Mouse (Mus musculus) sigmoid colon, adult 10 weeks (tissue): Measurements from ENCODE around the gene Gm42742. TPM values are rescaled to one million over a fixed set of nuclear protein-coding genes. Genes with fewer than 3 reads are reported as not detected.

Source experiments
- polyA plus RNA-seq: library from polyadenylated mRNA; stranded (reverse); fragments of 350-450 nt; fragmentation: Illumina TruSeq; extraction: RNeasy Lipid Tissue Mini Kit (QIAGEN cat#74804); gene quantifications from one replicate; pipeline ENCODE4 v1.2.3, GENCODE M21; 2014; ENCODE audit warnings: low read depth, low replicate concordance

Gm42742 gene
- polyA plus RNA-seq = 0.69 TPM

DNA sequence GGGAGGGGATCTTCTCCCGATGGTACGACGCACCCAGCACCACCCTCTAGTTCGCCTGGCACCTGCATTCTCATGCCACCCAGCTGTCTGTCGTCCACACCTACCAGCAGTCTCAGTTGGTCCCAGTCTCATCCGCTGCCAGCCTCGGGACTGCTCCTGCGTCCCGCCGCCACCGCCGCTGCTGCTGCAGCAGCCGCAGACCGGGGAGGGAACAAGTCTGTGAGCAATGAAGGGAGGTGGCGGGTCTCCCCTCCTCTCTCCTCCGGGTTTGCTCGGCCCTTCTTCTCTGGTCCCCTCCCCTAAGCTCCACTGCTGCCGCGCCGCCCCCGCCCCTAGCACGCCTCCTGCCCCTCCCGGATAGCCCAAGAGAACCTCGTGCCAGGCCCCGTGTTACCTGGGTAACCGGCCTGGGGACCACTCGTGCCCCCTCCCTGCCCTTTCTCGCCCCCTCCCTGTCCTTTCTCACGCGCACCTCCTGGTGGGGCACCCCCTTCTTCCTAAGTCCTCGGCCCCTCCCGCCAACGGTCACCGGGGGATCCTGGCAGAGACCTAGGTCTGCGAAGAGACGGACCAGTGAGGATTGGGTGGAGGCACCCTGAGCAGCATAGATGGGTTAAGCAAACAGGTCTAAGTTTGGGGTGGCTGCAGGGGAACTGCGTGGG is at the start of gene Gm42742, which contains the start of gene Prrt2:
Gene Gm42742 (minus strand): TSS at position 197 of the 662 bp plus-strand sequence.
Gene Prrt2 (minus strand): TSS at position 311 of the 662 bp plus-strand sequence.

DNA sequence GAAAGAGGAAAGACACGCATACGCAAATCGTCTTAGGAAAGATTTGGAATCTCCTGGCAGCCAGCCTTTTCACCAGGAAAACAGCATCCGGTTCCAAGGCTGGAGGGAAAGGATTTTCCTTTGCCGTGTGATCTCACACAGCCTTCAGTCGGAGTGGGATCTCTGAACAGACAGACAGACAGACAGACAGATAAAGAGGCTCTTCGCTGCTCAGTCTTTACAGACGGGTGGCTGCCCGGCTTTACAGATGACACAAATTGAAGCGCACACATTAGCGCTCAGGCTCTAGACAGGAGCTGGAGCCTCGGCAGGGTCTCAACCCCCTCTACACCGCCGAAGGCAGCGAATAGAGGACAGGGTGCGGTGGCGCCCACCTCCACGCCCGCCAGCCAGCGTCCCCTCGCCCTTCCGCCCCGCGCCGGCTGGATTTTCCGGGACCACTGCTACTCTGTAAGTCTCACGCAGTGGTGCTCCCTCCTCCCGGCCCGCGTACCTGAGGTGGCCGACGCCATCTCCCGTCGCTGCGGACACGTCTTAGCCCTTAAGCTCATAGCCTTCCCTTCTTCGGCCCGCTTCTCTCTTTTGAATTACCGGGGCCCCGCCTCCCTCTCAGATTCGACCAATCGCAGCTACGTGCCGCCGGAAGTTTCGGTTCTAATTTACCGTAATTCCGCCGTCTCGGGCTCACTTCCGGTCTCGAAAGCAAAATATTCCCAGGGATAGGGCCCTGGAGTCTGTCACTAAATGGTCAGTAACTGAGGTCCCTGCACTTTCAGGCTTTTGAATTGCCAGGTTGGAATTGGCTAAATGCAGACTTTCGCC is 21.2 kb upstream of the Gm42742 start, which contains the start of gene Kif22:
Gene Kif22 (minus strand): TSS at position 621 of the 822 bp plus-strand sequence.

DNA sequence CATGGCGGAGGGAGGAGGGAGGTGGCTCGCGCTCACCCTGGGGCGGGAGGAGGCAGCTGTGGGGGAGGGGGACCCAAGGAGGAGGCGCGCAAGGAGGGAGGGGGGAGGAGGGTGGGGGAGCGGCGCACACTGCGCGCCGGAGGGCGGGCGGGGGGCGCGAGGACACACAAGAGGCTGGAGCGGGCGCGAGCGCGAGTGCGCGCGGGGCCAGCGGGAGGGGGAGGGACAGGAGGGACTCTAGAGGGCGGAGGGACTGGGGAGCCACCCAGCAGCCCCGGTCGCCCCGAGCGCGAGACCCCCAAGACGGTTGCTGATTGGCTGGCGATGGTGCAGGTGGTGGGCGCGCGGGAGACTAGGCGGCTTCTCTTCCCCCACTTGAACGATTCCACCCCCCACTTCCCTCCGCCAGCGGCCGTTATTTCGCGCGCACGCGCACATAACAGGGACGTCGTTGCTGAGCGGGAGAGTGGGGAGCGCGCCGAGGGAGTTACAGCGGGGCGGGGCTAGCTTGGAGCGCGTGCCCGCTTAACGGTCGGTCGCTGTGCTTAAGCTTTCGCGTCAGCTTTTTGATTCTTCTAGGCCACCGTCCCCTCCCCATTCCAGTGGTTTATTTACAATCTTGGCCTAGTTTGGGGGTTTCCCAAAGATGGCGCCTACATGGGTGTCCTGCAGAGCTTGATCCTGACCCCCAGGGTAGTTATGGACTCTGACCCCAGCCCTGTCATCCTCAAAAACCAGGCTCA is 6.3 kb upstream of the Gm42742 start, which contains the start of gene Maz:
Gene Maz (minus strand): TSS at position 54 of the 743 bp plus-strand sequence.

DNA sequence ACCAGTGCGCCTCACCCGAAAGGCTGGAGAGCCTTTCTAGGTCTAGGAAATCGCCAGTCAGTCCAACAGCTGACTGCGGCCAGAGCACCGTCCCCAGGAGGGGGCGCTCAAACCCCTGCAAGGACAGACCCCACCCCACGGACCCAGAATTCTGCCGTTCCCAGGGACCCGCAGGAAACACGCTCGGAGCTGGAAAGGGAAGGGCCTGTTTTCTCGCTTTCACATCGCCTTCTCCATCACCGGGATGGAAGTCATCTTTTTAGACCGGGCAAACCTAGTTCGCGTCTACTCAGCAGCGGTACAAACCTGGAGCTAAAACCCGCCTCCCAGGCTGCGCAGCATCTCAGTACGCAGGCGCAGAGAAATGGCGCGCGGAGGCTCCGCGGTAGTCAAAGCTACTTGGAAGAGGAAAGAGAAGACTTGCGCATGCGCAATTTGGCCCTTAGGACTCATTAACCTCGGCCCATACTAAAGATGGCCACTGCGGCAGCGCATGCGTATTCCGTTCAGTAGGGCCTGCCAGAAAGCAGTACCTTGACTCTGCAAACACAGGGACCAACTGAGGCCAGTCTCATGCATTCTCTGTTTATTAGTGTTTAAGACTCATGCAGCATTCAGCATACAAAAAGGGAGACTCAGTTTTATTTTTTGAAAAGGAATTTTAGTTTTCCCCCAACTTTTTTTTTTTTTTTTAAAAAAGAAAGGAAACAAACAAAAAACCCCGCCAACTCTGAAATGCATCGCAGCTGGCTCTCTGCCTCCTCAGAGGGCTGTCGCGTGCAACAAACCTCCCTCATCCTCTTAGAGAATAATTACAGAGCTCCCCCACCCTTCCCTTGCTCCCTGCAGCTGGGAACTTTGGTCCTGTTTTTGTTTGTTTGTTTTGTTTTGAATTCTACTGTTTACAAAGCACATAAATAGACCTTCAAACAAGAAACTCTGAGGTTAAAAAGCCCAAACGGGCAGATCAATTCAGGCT is 3.6 kb downstream of the Gm42742 start, which contains the start of gene Pagr1a:
Gene Pagr1a (minus strand): TSS at position 382 of the 979 bp plus-strand sequence.

DNA sequence TGATC is 4.6 kb downstream of the Gm42742 start, which contains the start of gene Pagr1b:
Gene Pagr1b (minus strand): TSS at position 4 of the 5 bp plus-strand sequence.

DNA sequence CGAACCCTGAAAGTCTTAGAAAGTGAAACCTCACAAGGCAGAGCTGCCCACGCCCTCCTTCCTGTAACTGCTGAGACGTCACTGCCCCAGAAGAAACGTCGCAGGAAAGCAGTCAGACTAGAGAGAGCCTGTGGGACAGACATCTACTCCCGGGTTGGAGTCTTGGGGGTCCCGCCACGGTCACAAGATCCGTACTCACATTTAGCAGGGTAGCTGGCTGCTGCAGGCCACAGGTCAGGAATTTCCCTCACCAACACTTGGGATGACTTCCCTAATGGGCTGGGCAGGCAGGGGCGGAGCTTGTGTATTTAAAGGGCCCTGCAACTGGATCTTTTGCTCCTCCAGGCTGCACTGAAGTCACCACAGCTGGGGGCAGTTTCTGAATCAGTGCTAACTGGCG is 6.6 kb downstream of the Gm42742 start, which contains the start of gene Mvp:
Gene Mvp (minus strand): TSS at position 302 of the 400 bp plus-strand sequence.

DNA sequence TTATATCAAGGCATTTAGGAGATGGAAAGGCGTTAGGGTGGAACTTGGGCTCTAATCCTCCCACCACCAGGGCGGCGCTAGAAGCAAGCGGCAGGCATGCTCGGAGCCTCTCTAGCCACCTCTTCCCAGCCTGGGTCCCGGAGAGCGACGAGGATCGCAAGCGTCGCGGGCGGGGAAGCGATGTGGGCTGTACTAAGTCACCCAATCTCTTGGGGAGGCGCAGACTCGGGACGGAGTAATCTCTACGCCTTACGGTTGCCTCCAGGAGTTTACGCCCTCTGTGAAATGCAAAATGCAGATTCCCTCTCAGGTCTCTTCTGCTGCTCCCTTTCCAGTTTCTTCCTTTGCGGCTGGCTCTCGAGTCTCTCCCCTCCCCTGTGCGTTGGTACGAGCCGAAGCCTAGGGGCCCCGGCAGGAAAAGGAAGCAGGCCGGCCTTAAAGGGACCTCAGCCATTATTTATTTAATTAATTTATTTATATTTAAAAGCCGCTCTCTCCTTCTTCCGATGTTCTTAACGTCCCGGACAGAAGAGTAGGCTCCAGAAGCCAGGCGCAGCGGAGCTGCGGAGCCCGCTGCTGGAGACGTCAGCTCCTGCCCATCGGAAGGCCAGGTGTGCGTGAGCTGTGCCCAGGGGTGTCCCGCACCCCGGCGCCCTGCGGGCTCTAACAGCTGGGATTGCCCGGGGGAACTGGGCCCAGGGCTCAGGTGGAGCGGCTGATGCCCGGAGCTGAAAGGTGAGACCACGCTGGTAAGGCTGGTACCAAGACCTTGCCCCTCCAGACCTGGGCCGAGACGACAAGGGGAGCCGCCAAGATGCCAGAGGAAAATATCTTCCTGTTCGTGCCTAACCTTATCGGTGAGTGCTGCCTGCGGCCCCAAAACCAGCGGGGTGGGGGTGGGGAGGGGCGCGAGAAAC is 44.7 kb downstream of the Gm42742 start, which contains the start of gene Cdiptos:
Gene Cdiptos (minus strand): TSS at position 149 of the 917 bp plus-strand sequence.

DNA sequence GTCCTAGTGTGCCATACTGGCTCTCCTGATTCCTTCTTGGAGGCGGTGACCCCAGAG is 45.2 kb downstream of the Gm42742 start, which contains the start of gene Cdipt:
Gene Cdipt (plus strand): TSS at position 22 of the 57 bp plus-strand sequence.

Other genes starting within 250 kb of the Gm42742 start
- 17.7 TPM for gene Ypel3, start 244.1 kb downstream of the Gm42742 start, polyA plus RNA-seq
- gene Tbx6, start 239.6 kb downstream of the Gm42742 start, polyA plus RNA-seq = not detected
- gene Ppp4c, start 228.6 kb downstream of the Gm42742 start, polyA plus RNA-seq = 47.0 TPM
- gene Fam57b, start 223.4 kb downstream of the Gm42742 start, polyA plus RNA-seq = not detected
- gene 4930451I11Rik, start 189.5 kb downstream of the Gm42742 start, polyA plus RNA-seq = not detected
- not detected for gene Doc2a, start 173.7 kb downstream of the Gm42742 start, polyA plus RNA-seq
- gene Hirip3, start 159.1 kb downstream of the Gm42742 start, polyA plus RNA-seq = 11.7 TPM
- 17.4 TPM for gene Ino80e, start 158.7 kb downstream of the Gm42742 start, polyA plus RNA-seq
- 10.1 TPM for gene Taok2, start 136.4 kb downstream of the Gm42742 start, polyA plus RNA-seq
- gene Tmem219, start 98.2 kb downstream of the Gm42742 start, polyA plus RNA-seq = 12.7 TPM
- 6.1 TPM for gene Kctd13, start 92.2 kb downstream of the Gm42742 start, polyA plus RNA-seq
- gene Asphd1, start 71.5 kb downstream of the Gm42742 start, polyA plus RNA-seq = not detected
- 2.1 TPM for gene Sez6l2, start 70.5 kb downstream of the Gm42742 start, polyA plus RNA-seq
- 14.6 TPM for gene Cdipt, start 45.2 kb downstream of the Gm42742 start, polyA plus RNA-seq
- 1.6 TPM for gene Cdiptos, start 45.0 kb downstream of the Gm42742 start, polyA plus RNA-seq
- 2.1 TPM for gene Mvp, start 6.5 kb downstream of the Gm42742 start, polyA plus RNA-seq
- not detected for gene Pagr1b, start 4.6 kb downstream of the Gm42742 start, polyA plus RNA-seq
- not detected for gene Pagr1a, start 3.7 kb downstream of the Gm42742 start, polyA plus RNA-seq
- gene Prrt2, start 114 bp upstream of the Gm42742 start, polyA plus RNA-seq = 1.0 TPM
- 19.3 TPM for gene Maz, start 5.9 kb upstream of the Gm42742 start, polyA plus RNA-seq
- 2.2 TPM for gene Kif22, start 21.4 kb upstream of the Gm42742 start, polyA plus RNA-seq
- 1,501 TPM for gene Zg16, start 66.2 kb upstream of the Gm42742 start, polyA plus RNA-seq
- gene AI467606, start 70.3 kb upstream of the Gm42742 start, polyA plus RNA-seq = 2.7 TPM
- gene Qprt, start 101.1 kb upstream of the Gm42742 start, polyA plus RNA-seq = 0.35 TPM
- gene Spn, start 116.7 kb upstream of the Gm42742 start, polyA plus RNA-seq = 0.98 TPM
- 11.7 TPM for gene Cd2bp2, start 175.0 kb upstream of the Gm42742 start, polyA plus RNA-seq
- gene Tbc1d10b, start 187.4 kb upstream of the Gm42742 start, polyA plus RNA-seq = 4.4 TPM
- gene Mylpf, start 187.8 kb upstream of the Gm42742 start, polyA plus RNA-seq = not detected
- 1.8 TPM for gene Zfp553, start 212.0 kb upstream of the Gm42742 start, polyA plus RNA-seq
- gene Sept1, start 212.0 kb upstream of the Gm42742 start, polyA plus RNA-seq = 1.1 TPM
- 0.98 TPM for gene Zfp771, start 223.2 kb upstream of the Gm42742 start, polyA plus RNA-seq
- gene Dctpp1, start 239.6 kb upstream of the Gm42742 start, polyA plus RNA-seq = 0.79 TPM